Mouse (Mus musculus) thymus, postnatal 0 days (tissue): ENCODE measurements at regions not wholly inside any gene's neighbourhood (a gene's known extent, or its start where the extent isn't known, plus 50 kb on each side); places are given as distances from the start of the nearest gene placed in this dataset. TPM values are rescaled to one million over a fixed set of nuclear protein-coding genes. Genes with fewer than 3 reads are reported as not detected.

ENCODE experiments used
- DNase-seq: peaks from one replicate; pipeline ENCODE4 v3.0.0-alpha.2; 2015; ENCODE audit warnings: low spot score
- microRNA counts: library from miRNA; unstranded; fragments of <30 nt; microRNA quantifications from one replicate; lab custom pipeline; 2015
- microRNA-seq: library from miRNA; unstranded; fragments of <30 nt; microRNA quantifications from one replicate; pipeline ENCODE4, GENCODE M21; 2016; ENCODE audit warnings: borderline number of aligned reads

DNA sequence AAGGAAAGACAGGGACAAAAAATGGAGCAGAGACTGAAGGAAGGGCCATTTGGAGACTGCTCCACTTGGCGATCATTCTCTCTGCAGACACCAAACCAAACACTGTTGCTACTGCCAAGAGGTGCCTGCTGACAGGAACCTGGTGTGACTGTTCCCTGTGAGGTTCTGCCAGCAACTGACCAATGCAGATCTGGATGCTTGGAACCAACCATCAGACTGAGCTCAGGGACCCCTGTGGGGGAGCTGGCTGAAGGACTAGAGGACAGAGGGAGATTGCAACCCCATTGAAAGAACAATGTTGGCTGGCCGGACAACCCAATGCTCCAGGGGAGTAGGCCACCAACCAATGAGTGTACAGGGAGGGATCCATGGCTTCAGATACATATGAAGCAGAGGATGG, 139.2 kb upstream of the Cep126 start:
- DNase-seq: no peak

DNA sequence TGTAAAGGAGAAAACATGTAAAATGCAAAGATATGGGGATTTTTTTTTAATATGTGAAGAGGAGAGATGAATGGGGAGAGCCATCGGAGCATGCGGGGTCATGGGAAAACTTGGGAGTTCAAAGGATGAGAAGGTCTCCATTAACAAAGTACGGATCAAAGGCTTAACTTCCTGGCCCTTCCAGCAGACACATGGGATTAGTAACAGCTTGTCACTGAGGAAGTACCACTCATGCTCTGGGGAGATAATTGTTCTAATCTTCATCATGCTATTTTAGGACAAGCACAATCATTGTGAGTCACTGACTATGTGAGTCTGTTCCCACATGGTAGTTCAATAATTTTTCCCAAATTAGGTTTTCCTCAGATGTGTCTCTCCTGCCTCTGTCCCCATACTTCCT, 115.4 kb upstream of the Cep126 start:
- DNase-seq: no peak

DNA sequence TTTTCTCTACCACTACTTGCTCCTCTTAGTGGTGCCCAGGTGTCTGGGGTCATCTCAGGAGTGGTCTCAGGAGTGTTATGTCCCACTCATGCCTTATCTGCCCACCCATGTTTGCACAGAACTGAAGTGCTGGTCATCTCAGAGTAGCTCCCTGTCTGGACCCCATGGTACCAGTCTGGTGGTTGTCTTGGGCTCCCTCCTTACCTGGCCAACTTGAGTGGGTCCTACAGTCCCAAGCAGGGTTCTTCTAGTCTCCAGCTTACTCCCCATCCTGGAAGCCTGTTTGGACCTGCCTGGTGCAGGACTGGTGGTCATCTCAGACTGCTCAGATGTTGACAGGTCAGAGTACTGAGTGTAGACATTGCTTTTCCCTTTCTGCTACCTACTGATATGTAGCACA, 94.0 kb upstream of the Cep126 start:
- no peak for DNase-seq

GRCm38 (mm10) chr9:8226415-8226814, 92.3 kb upstream of the Cep126 start:
- DNase-seq: no peak

DNA sequence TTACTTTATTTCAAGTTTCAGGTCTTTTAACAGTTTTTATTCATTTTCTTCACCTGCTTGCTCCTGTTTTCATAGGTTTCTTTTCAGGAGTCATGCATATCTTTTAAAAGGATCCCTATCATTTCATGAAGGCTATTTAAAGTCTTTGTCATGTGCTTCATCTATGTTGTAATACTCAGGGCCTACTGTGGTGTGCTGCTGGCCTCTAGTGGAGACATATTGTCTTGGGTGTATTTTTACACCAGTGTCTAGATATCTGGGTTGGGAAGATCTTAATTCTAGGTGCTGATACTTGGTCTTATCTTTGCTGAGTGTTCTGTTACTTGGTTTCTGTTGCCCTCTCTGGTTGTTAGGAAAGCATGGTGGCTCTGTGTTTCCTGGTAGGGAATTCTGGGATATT, 74.8 kb upstream of the Cep126 start:
- peak; percentile 4 for DNase-seq

- DNase-seq: no peak
These were observed 51.3 kb upstream of the Cep126 start for GRCm38 (mm10) chr9:8185433-8185832.

MicroRNAs encoded in the stretch of these regions (microRNA counts, 519-probe panel; counts per million panel counts)
- microRNA mmu-miR-1899 (lab: Ali Mortazavi, UCI): 473 counts per million, percentile 71 among the panel's probes with 10 or more counts

Small RNA genes in the stretch of these regions (microRNA-seq; reads per million reads assigned to microRNA genes)
- not detected for gene Mir1899
